Mouse (Mus musculus): ENCODE results near the gene Gm45213.

- TF ChIP-seq POLR2A (IDR thresholded peaks at IDR 0.05; ENCODE audit: low read depth, low read length) (no peak), CTCF (conservative IDR thresholded peaks at IDR 0.05; ENCODE audit: insufficient read depth, insufficient read length, low read depth, low read length) (no peak)
Measured at GRCm38 (mm10) chr7:66087652-66088051, 44.2 kb downstream of the Gm45213 start.

Data from kidney, adult 2 months (tissue).